Mouse (Mus musculus): ENCODE results near the gene Lrpprc. TPM values are rescaled to one million over a fixed set of nuclear protein-coding genes. Genes with fewer than 3 reads are reported as not detected.

Lrpprc gene
- polyA plus RNA-seq, 1 experiment from 2014 or later = 55.9 TPM

Other genes starting within 250 kb of the Lrpprc start
- 35.0 and 41.8 TPM in 2 replicates for gene Dync2li1, start 164.3 kb downstream of the Lrpprc start, polyA plus RNA-seq (2014; fragmentation: Nextera tagmentation; extraction: Ambion mirVana)
- 0.17 and 0.48 TPM in 2 replicates for gene Abcg8, start 114.5 kb downstream of the Lrpprc start, polyA plus RNA-seq (2014; fragmentation: Nextera tagmentation; extraction: Ambion mirVana)
- 5.1 and 5.9 TPM in 2 replicates for gene Abcg5, start 107.8 kb downstream of the Lrpprc start, polyA plus RNA-seq (2014; fragmentation: Nextera tagmentation; extraction: Ambion mirVana)
- 94.7 and 99.5 TPM in 2 replicates for gene Ppm1b, start 166.0 kb upstream of the Lrpprc start, polyA plus RNA-seq (2014; fragmentation: Nextera tagmentation; extraction: Ambion mirVana)
- gene Slc3a1, start 237.6 kb upstream of the Lrpprc start, polyA plus RNA-seq (2014; fragmentation: Nextera tagmentation; extraction: Ambion mirVana) = 0.20 and 0.43 TPM in 2 replicates